Mouse (Mus musculus): ENCODE results near the gene Efs. TPM values are rescaled to one million over a fixed set of nuclear protein-coding genes. Genes with fewer than 3 reads are reported as not detected.
"Not testable (repeated sequence)": the region's sequence is repeated elsewhere in the genome, so short reads cannot be mapped to it uniquely, and the experiment has no call there.

Efs gene
- polyA plus RNA-seq, 1 experiment from 2014 or later = not detected

DNA sequence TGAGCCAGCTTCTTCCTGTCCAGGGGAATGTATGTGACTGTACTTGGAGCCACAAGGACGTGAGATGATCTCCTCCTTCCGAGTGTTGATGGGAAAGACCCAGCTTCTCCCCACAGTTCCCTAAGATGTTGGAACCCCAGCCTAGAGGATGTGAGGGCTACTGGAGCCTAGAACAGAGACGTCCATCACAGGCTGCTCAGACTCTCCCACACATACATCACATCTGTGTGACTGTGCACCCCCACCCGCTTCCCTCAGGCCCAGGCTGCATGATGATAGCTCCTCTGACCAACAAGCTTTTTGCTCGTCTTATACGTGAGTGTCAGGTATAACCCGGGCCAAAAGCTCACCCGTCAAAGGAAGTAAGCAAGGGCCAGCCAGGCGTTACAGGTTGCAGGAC, 22.9 kb upstream of the Efs start:
- CTCF ChIA-PET = interaction anchor here (0.7 to 2.0 kb wide), 3 partner anchors 23 to 99 kb away, joined by 3 to 6 read pairs (median 3); no protein-coding TSS in a partner anchor
- POLR2A ChIA-PET = no interaction called here
- H3K27me3 ChIP-seq = peaks cover 12% of the 10 kb centered on the region
- DNase-seq (ENCODE audit: low read depth, low spot score) = no peak
- TF ChIP-seq CTCF (IDR thresholded peaks at IDR 0.05) = no peak
- in situ Hi-C loops (cut with MboI; ENCODE audit: low pct_unique_long_range_greater_than_20kb) = no loop called here
- no peak for ATAC-seq

- DNase-seq (ENCODE audit: low read depth, low spot score); in situ Hi-C loops (cut with MboI; ENCODE audit: low pct_unique_long_range_greater_than_20kb); POLR2A ChIA-PET; H3K27me3 ChIP-seq; CTCF ChIA-PET; ATAC-seq: not testable (repeated sequence)
Measured at GRCm38 (mm10) chr14:54947008-54947407, 21.1 kb upstream of the Efs start.

- ChIA-PET POLR2A (no interaction called here), CTCF (interaction anchor here (0.9 kb wide), 1 partner anchor 13 kb away, joined by 3 read pairs; no protein-coding TSS in a partner anchor)
- no peak for TF ChIP-seq CTCF (IDR thresholded peaks at IDR 0.05)
- no peaks in the 10 kb centered on the region for H3K27me3 ChIP-seq
- DNase-seq (ENCODE audit: low read depth, low spot score) = no peak
- no peak for ATAC-seq
- in situ Hi-C loops (cut with MboI; ENCODE audit: low pct_unique_long_range_greater_than_20kb) = no loop called here
Measured at GRCm38 (mm10) chr14:54945975-54946704, 20.2 kb upstream of the Efs start.

- ChIA-PET POLR2A (no interaction called here), CTCF (no interaction called here)
- in situ Hi-C loops (cut with MboI; ENCODE audit: low pct_unique_long_range_greater_than_20kb) = no loop called here
- ATAC-seq (no peak), DNase-seq (ENCODE audit: low read depth, low spot score) (no peak)
- H3K27me3 ChIP-seq = no peaks in the 10 kb centered on the region
- TF ChIP-seq CTCF (IDR thresholded peaks at IDR 0.05) = no peak
Measured at GRCm38 (mm10) chr14:54944939-54945338, 19.0 kb upstream of the Efs start.

- ATAC-seq (no peak), DNase-seq (ENCODE audit: low read depth, low spot score) (no peak)
- CTCF ChIA-PET = no interaction called here
- POLR2A ChIA-PET = no interaction called here
- TF ChIP-seq CTCF (IDR thresholded peaks at IDR 0.05) = no peak
- H3K27me3 ChIP-seq = no peaks in the 10 kb centered on the region
- in situ Hi-C loops (cut with MboI; ENCODE audit: low pct_unique_long_range_greater_than_20kb) = no loop called here
Measured at GRCm38 (mm10) chr14:54943971-54944370, 18.0 kb upstream of the Efs start.

DNA sequence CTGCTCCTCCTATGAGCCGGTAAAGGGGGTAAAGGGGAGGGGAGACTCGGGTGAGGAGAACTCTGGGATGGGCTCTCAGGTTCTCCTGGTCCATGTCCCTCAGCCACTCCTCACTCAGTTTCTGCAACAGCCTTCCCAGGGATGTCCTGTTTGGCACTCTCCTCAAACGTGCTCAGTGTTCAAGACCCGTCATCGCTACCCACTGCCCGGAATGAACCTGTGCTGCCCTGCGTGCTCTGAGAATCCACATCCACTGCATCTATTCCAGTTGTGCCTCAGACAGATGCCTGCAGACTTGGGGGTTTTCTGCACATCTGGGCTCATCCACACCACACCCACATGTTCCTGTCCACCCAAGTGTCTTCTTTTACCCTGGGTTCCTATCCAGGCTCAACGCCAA, 16.6 kb upstream of the Efs start:
- ATAC-seq (no peak), DNase-seq (ENCODE audit: low read depth, low spot score) (no peak)
- TF ChIP-seq CTCF (IDR thresholded peaks at IDR 0.05) = no peak
- ChIA-PET CTCF (no interaction called here), POLR2A (no interaction called here)
- no peaks in the 10 kb centered on the region for H3K27me3 ChIP-seq
- in situ Hi-C loops (cut with MboI; ENCODE audit: low pct_unique_long_range_greater_than_20kb) = no loop called here

GRCm38 (mm10) chr14:54941024-54941978, 15.4 kb upstream of the Efs start:
- no peak for TF ChIP-seq CTCF (IDR thresholded peaks at IDR 0.05)
- ChIA-PET CTCF (interaction anchor here (1.7 to 2.4 kb wide), 2 partner anchors 11 to 41 kb away, joined by 6 to 9 read pairs; no protein-coding TSS in a partner anchor), POLR2A (no interaction called here)
- H3K27me3 ChIP-seq = no peaks in the 10 kb centered on the region
- in situ Hi-C loops (cut with MboI; ENCODE audit: low pct_unique_long_range_greater_than_20kb) = no loop called here
- DNase-seq (ENCODE audit: low read depth, low spot score) = no peak
- no peak for ATAC-seq

- POLR2A ChIA-PET = no interaction called here
- TF ChIP-seq CTCF (IDR thresholded peaks at IDR 0.05) = no peak
- DNase-seq (ENCODE audit: low read depth, low spot score) (no peak), ATAC-seq (no peak)
- peaks cover 9% of the 10 kb centered on the region for H3K27me3 ChIP-seq
- in situ Hi-C loops (cut with MboI; ENCODE audit: low pct_unique_long_range_greater_than_20kb) = no loop called here
- CTCF ChIA-PET = interaction anchor here (0.7 to 2.4 kb wide), 14 partner anchors 10 to 96 kb away, joined by 3 to 9 read pairs (median 4); no protein-coding TSS in a partner anchor
Measured at GRCm38 (mm10) chr14:54940176-54940530, 14.2 kb upstream of the Efs start.

GRCm38 (mm10) chr14:54939434-54940175, 13.7 kb upstream of the Efs start:
- in situ Hi-C loops (cut with MboI; ENCODE audit: low pct_unique_long_range_greater_than_20kb) = loop anchor here (5.0 kb wide), 2 partner anchors 37 to 97 kb away; no protein-coding TSS in a partner anchor
- CTCF ChIA-PET = interaction anchor here (0.7 to 2.4 kb wide), 15 partner anchors 9 to 96 kb away, joined by 3 to 9 read pairs (median 4); no protein-coding TSS in a partner anchor
- ATAC-seq = peak; percentile 59
- no peak for TF ChIP-seq CTCF (IDR thresholded peaks at IDR 0.05)
- no peak for DNase-seq (ENCODE audit: low read depth, low spot score)
- H3K27me3 ChIP-seq = peaks cover 14% of the 10 kb centered on the region
- POLR2A ChIA-PET = no interaction called here
